Mouse (Mus musculus) hindbrain, embryonic 14.5 days (tissue): ENCODE measurements at regions not wholly inside any gene's neighbourhood (a gene's known extent, or its start where the extent isn't known, plus 50 kb on each side); places are given as distances from the start of the nearest gene placed in this dataset.

Experiments used
- ATAC-seq: fragments of 200-750 bp; cut with Nextera tagmentation; 2 replicates; pipeline ENCODE4 v1.8.0; 2017; ENCODE audit warnings: moderate number of reproducible peaks, mild to moderate bottlenecking, moderate TSS enrichment, moderate library complexity; ENCODE audit not compliant: low FRiP score
- DNase-seq: peaks from one replicate; pipeline ENCODE4 v3.0.0-alpha.2; 2015; ENCODE audit warnings: low spot score
- H3K27ac ChIP-seq: fragments of 300-500 bp; sonication (generic); 2 replicates; pipeline ENCODE4 v1.5.1; 2014; ENCODE audit warnings: mild to moderate bottlenecking, moderate library complexity
- H3K27me3 ChIP-seq: fragments of 300-500 bp; sonication (generic); 2 replicates; pipeline ENCODE4 v1.6.1; 2014; ENCODE audit warnings: mild to moderate bottlenecking, low read length, mixed read lengths; ENCODE audit not compliant: control insufficient read depth, insufficient read depth
- H3K36me3 ChIP-seq: fragments of 300-500 bp; sonication (generic); replicated peaks from 2 replicates; pipeline ENCODE4 v1.6.1; 2014; ENCODE audit not compliant: control insufficient read depth, insufficient read depth
- H3K4me1 ChIP-seq: fragments of 300-500 bp; sonication (generic); replicated peaks from 2 replicates; pipeline ENCODE4 v1.6.1; 2014; ENCODE audit warnings: antibody characterized with exemption, low read length, mixed read lengths; ENCODE audit not compliant: control insufficient read depth, insufficient read depth
- H3K4me2 ChIP-seq: fragments of 300-500 bp; sonication (generic); replicated peaks from 2 replicates; pipeline ENCODE4 v1.6.1; 2014; ENCODE audit warnings: mild to moderate bottlenecking, moderate library complexity
- H3K4me3 ChIP-seq: fragments of 300-500 bp; sonication (generic); replicated peaks from 2 replicates; pipeline ENCODE4 v1.5.1; 2014; ENCODE audit warnings: mild to moderate bottlenecking, low read length
- H3K9ac ChIP-seq: fragments of 300-500 bp; sonication (generic); 2 replicates; pipeline ENCODE4 v1.6.1; 2014
- H3K9me3 ChIP-seq: fragments of 300-500 bp; sonication (generic); 2 replicates; pipeline ENCODE4 v1.6.1; 2016; ENCODE audit warnings: low read length; ENCODE audit not compliant: control insufficient read depth
- WGBS: fragments of 180-500 bp; shearing (Covaris S2); extraction: QIAGEN DNeasy Blood & Tissue Kit; methylation state at CpG from one replicate; pipeline ENCODE4 v1.1.7; 2014; 5-methylcytosine and 5-hydroxymethylcytosine counted together

- no peak overlapping the region for H3K9ac ChIP-seq
- H3K4me1 ChIP-seq = no peaks in the 10 kb centered on the region
- H3K27ac ChIP-seq = no peak overlapping the region
- H3K9me3 ChIP-seq = no peaks in the 10 kb centered on the region
- WGBS = 61% methylated on average over 4 of the region's 4 CpGs
- DNase-seq (no peak), ATAC-seq (peak; percentile 62; the same call in 1 of the 2 replicates)
- no peaks in the 10 kb centered on the region for H3K27me3 ChIP-seq
- H3K4me3 ChIP-seq = no peak overlapping the region
- H3K36me3 ChIP-seq = no peaks in the 10 kb centered on the region
- no peak overlapping the region for H3K4me2 ChIP-seq
These were observed 119.1 kb upstream of the Mrps30 start for GRCm38 (mm10) chr13:118506136-118506535.

GRCm38 (mm10) chr13:118490610-118491009 is 103.6 kb upstream of the Mrps30 start:
- H3K4me2 ChIP-seq = no peak overlapping the region
- no peak overlapping the region for H3K4me3 ChIP-seq
- no peak overlapping the region for H3K9ac ChIP-seq
- H3K27me3 ChIP-seq = no peaks in the 10 kb centered on the region
- H3K4me1 ChIP-seq = no peaks in the 10 kb centered on the region
- H3K9me3 ChIP-seq = no peaks in the 10 kb centered on the region
- 57% methylated on average over 3 of the region's 3 CpGs for WGBS
- H3K36me3 ChIP-seq = no peaks in the 10 kb centered on the region
- DNase-seq (no peak), ATAC-seq (0 out of 2 replicates have a peak, but pooled peaks have one; percentile 46)
- H3K27ac ChIP-seq = no peak overlapping the region

GRCm38 (mm10) chr13:118483031-118483430 is 96.0 kb upstream of the Mrps30 start:
- WGBS = 77% methylated on average over 8 of the region's 8 CpGs

GRCm38 (mm10) chr13:118480237-118480636 is 93.2 kb upstream of the Mrps30 start:
- no peak for DNase-seq
- Histone ChIP-seq H3K4me3 (no peak overlapping the region), H3K4me1 (no peaks in the 10 kb centered on the region), H3K9ac (no peak overlapping the region), H3K27me3 (no peaks in the 10 kb centered on the region), H3K4me2 (no peak overlapping the region), H3K27ac (no peak overlapping the region), H3K36me3 (no peaks in the 10 kb centered on the region), H3K9me3 (no peaks in the 10 kb centered on the region)
- WGBS = 90% methylated on average over 1 of the region's 1 CpGs
- ATAC-seq = no peak

More at GRCm38 (mm10) chr13:118483031-118483430, 96.0 kb upstream of the Mrps30 start:
- Histone ChIP-seq H3K27me3 (no peaks in the 10 kb centered on the region), H3K9me3 (no peaks in the 10 kb centered on the region), H3K27ac (no peak overlapping the region), H3K4me3 (no peak overlapping the region), H3K4me2 (no peak overlapping the region), H3K9ac (no peak overlapping the region), H3K36me3 (no peaks in the 10 kb centered on the region), H3K4me1 (no peaks in the 10 kb centered on the region)
- ATAC-seq (no peak), DNase-seq (no peak)

GRCm38 (mm10) chr13:118478487-118478886 is 91.4 kb upstream of the Mrps30 start:
- Histone ChIP-seq H3K27me3 (no peaks in the 10 kb centered on the region), H3K4me1 (no peaks in the 10 kb centered on the region), H3K4me2 (no peak overlapping the region), H3K4me3 (no peak overlapping the region), H3K9me3 (no peaks in the 10 kb centered on the region), H3K36me3 (no peaks in the 10 kb centered on the region), H3K9ac (no peak overlapping the region), H3K27ac (no peak overlapping the region)
- no peak for ATAC-seq
- no peak for DNase-seq
- WGBS = 62% methylated on average over 1 of the region's 1 CpGs

GRCm38 (mm10) chr13:118472578-118472977 is 85.5 kb upstream of the Mrps30 start:
- H3K4me3 ChIP-seq = no peak overlapping the region
- H3K9ac ChIP-seq = no peak overlapping the region
- ATAC-seq (no peak), DNase-seq (no peak)
- no peaks in the 10 kb centered on the region for H3K27me3 ChIP-seq
- H3K9me3 ChIP-seq = no peaks in the 10 kb centered on the region
- H3K4me2 ChIP-seq = no peak overlapping the region
- H3K36me3 ChIP-seq = no peaks in the 10 kb centered on the region
- 86% methylated on average over 7 of the region's 7 CpGs for WGBS
- no peaks in the 10 kb centered on the region for H3K4me1 ChIP-seq
- no peak overlapping the region for H3K27ac ChIP-seq

- WGBS = 90% methylated on average over 9 of the region's 9 CpGs
- H3K27ac ChIP-seq = no peak overlapping the region
- ATAC-seq (no peak), DNase-seq (no peak)
- H3K4me1 ChIP-seq = no peaks in the 10 kb centered on the region
- H3K4me2 ChIP-seq = no peak overlapping the region
- H3K4me3 ChIP-seq = no peak overlapping the region
- no peaks in the 10 kb centered on the region for H3K9me3 ChIP-seq
- no peaks in the 10 kb centered on the region for H3K27me3 ChIP-seq
- H3K9ac ChIP-seq = no peak overlapping the region
- H3K36me3 ChIP-seq = no peaks in the 10 kb centered on the region
These were observed 72.8 kb upstream of the Mrps30 start for GRCm38 (mm10) chr13:118459672-118460384.

- no peak for ATAC-seq
- no peak overlapping the region for H3K9ac ChIP-seq
- H3K36me3 ChIP-seq = no peaks in the 10 kb centered on the region
- DNase-seq = no peak
- H3K4me1 ChIP-seq = no peaks in the 10 kb centered on the region
- H3K9me3 ChIP-seq = no peaks in the 10 kb centered on the region
- no peak overlapping the region for H3K27ac ChIP-seq
- 71% methylated on average over 6 of the region's 6 CpGs for WGBS
- H3K4me3 ChIP-seq = no peak overlapping the region
- H3K4me2 ChIP-seq = no peak overlapping the region
- H3K27me3 ChIP-seq = no peaks in the 10 kb centered on the region
These were observed 62.1 kb upstream of the Mrps30 start for GRCm38 (mm10) chr13:118448977-118449705.

- WGBS = 95% methylated on average over 5 of the region's 5 CpGs
- no peak for DNase-seq
- Histone ChIP-seq H3K27me3 (no peaks in the 10 kb centered on the region), H3K9ac (no peak overlapping the region), H3K4me1 (no peaks in the 10 kb centered on the region), H3K4me2 (no peak overlapping the region), H3K4me3 (no peak overlapping the region), H3K9me3 (no peaks in the 10 kb centered on the region), H3K36me3 (no peaks in the 10 kb centered on the region), H3K27ac (no peak overlapping the region)
- no peak for ATAC-seq
These were observed 54.4 kb upstream of the Mrps30 start for GRCm38 (mm10) chr13:118441322-118442064.
